Mouse (Mus musculus) MEL (cell line): Measurements from ENCODE around the gene 4930583I09Rik. TPM values are rescaled to one million over a fixed set of nuclear protein-coding genes. Genes with fewer than 3 reads are reported as not detected.

Experiments
- DNase-seq: peaks from one replicate; pipeline ENCODE4 v3.0.0; 2011; ENCODE audit warnings: low read depth, low spot score
- H3K27ac ChIP-seq: 2 replicates; pipeline ENCODE4 v1.5.1; 2012; ENCODE audit warnings: low read depth, mild to moderate bottlenecking, control low read depth, low read length, moderate library complexity; ENCODE audit not compliant: control insufficient read depth
- H3K27me3 ChIP-seq, 2 experiments: fragments of 150-350 bp in 1 of 2; sonication (generic) in 1 of 2; 2 replicates each; pipeline ENCODE4 v1.6.1; 2012; ENCODE audit warnings: low read length in 2 of 2, mild to moderate bottlenecking in 2 of 2, improper control_type of control experiment in 1 of 2, moderate library complexity in 1 of 2; ENCODE audit not compliant: insufficient read depth in 2 of 2, control insufficient read depth in 1 of 2
- H3K36me3 ChIP-seq, 2 experiments: 2 replicates each; pipeline ENCODE4 v1.6.1; 2012 to 2014; ENCODE audit warnings: low read length in 2 of 2, improper control_type of control experiment in 1 of 2, inconsistent platforms in 1 of 2, mild to moderate bottlenecking in 1 of 2; ENCODE audit not compliant: insufficient read depth in 2 of 2, control insufficient read depth in 1 of 2
- H3K4me1 ChIP-seq, 2 experiments: fragments of 150-350 bp in 1 of 2; sonication (generic) in 1 of 2; 2 replicates each; pipeline ENCODE4 v1.6.1; 2012; ENCODE audit warnings: low read length in 2 of 2, improper control_type of control experiment in 1 of 2, mild to moderate bottlenecking in 1 of 2; ENCODE audit not compliant: insufficient read depth in 2 of 2, control insufficient read depth in 1 of 2
- H3K4me3 ChIP-seq, 2 experiments: fragments of 150-350 bp in 1 of 2; sonication (generic) in 1 of 2; 2 replicates each; pipeline ENCODE4 v1.5.1; 2012; ENCODE audit warnings: low read depth in 2 of 2, low read length in 2 of 2, mild to moderate bottlenecking in 2 of 2, moderate library complexity in 2 of 2, control low read depth in 1 of 2, improper control_type of control experiment in 1 of 2; ENCODE audit not compliant: control insufficient read depth in 1 of 2, insufficient read depth in 1 of 2
- H3K79me2 ChIP-seq: 2 replicates; pipeline ENCODE4 v1.6.1; 2012; ENCODE audit warnings: mild to moderate bottlenecking, low read length, moderate library complexity; ENCODE audit not compliant: control insufficient read depth, poor library complexity, insufficient read depth
- H3K9ac ChIP-seq: 2 replicates; pipeline ENCODE4 v1.6.1; 2012; ENCODE audit warnings: low read depth, mild to moderate bottlenecking, control low read depth, low read length, moderate library complexity; ENCODE audit not compliant: control insufficient read depth, poor library complexity, severe bottlenecking
- H3K9me3 ChIP-seq: fragments of 150-350 bp; sonication (generic); replicated peaks from 2 replicates; pipeline ENCODE4 v1.6.1; 2012; ENCODE audit warnings: mild to moderate bottlenecking, low read length, improper control_type of control experiment, moderate library complexity; ENCODE audit not compliant: insufficient read depth
- ETS1 ChIP-seq: IDR thresholded peaks from 2 replicates; pipeline ENCODE4 v1.6.1; 2012; ENCODE audit warnings: low read depth, mild to moderate bottlenecking, inconsistent platforms, low read length, improper control_type of control experiment, moderate library complexity
- GABPA ChIP-seq: IDR thresholded peaks from 2 replicates; pipeline ENCODE4 v1.6.1; 2012; ENCODE audit warnings: low read depth, mild to moderate bottlenecking, inconsistent platforms, low read length, improper control_type of control experiment, moderate library complexity
- GATA1 ChIP-seq: IDR thresholded peaks from 2 replicates; pipeline ENCODE4 v1.6.1; 2011; ENCODE audit warnings: low read depth, low read length, improper control_type of control experiment
- JUND ChIP-seq: IDR thresholded peaks from 2 replicates; pipeline ENCODE4 v1.6.1; 2011; ENCODE audit warnings: low read depth, mild to moderate bottlenecking, improper control_type of control experiment, low read length
- MAX ChIP-seq: IDR thresholded peaks from 2 replicates; pipeline ENCODE4 v1.6.1; 2011; ENCODE audit warnings: low read length, improper control_type of control experiment
- MAZ ChIP-seq: IDR thresholded peaks from 2 replicates; pipeline ENCODE4 v1.6.1; 2012; ENCODE audit warnings: low read depth, mild to moderate bottlenecking, inconsistent platforms, low read length, improper control_type of control experiment
- MEF2A ChIP-seq: IDR thresholded peaks from 2 replicates; pipeline ENCODE4 v1.6.1; 2014; ENCODE audit warnings: low read depth, mild to moderate bottlenecking, inconsistent platforms, low read length, improper control_type of control experiment; ENCODE audit not compliant: poor library complexity, insufficient replicate concordance, severe bottlenecking; ENCODE audit errors: extremely low read depth
- NELFE ChIP-seq: IDR thresholded peaks from 2 replicates; pipeline ENCODE4 v1.6.1; 2011; ENCODE audit warnings: low read depth, low read length, improper control_type of control experiment
- POLR2A ChIP-seq, 2 experiments: IDR thresholded peaks; 2 replicates each; pipeline ENCODE4 v1.6.1; 2011 to 2012; ENCODE audit warnings: low read length in 2 of 2, mild to moderate bottlenecking in 2 of 2, control low read depth in 1 of 2, improper control_type of control experiment in 1 of 2, low read depth in 1 of 2, moderate library complexity in 1 of 2; ENCODE audit not compliant: control insufficient read depth in 1 of 2, insufficient read depth in 1 of 2, poor library complexity in 1 of 2
- POLR2AphosphoS2 ChIP-seq: IDR thresholded peaks from 2 replicates; pipeline ENCODE4 v1.6.1; 2011; ENCODE audit warnings: low read length, improper control_type of control experiment
- RAD21 ChIP-seq: IDR thresholded peaks from 2 replicates; pipeline ENCODE4 v1.6.1; 2011; ENCODE audit warnings: mild to moderate bottlenecking, low read depth, low read length, improper control_type of control experiment
- SIN3A ChIP-seq: IDR thresholded peaks from 2 replicates; pipeline ENCODE4 v1.6.1; 2012; ENCODE audit warnings: low read length, improper control_type of control experiment, inconsistent platforms
- TAL1 ChIP-seq: IDR thresholded peaks from 2 replicates; pipeline ENCODE4 v1.6.1; 2012; ENCODE audit warnings: mild to moderate bottlenecking, inconsistent platforms, low read length, moderate library complexity, mixed read lengths
- TBP ChIP-seq: IDR thresholded peaks from 2 replicates; pipeline ENCODE4 v1.8.0; 2011; ENCODE audit warnings: low read depth, low read length, improper control_type of control experiment
- TCF12 ChIP-seq: IDR thresholded peaks from 2 replicates; pipeline ENCODE4 v1.6.1; 2014; ENCODE audit warnings: low read depth, mild to moderate bottlenecking, inconsistent platforms, low read length, improper control_type of control experiment, moderate library complexity
- USF1 ChIP-seq: IDR thresholded peaks from 2 replicates; pipeline ENCODE4 v1.6.1; 2014; ENCODE audit warnings: low read depth, mild to moderate bottlenecking, inconsistent platforms, low read length, improper control_type of control experiment, moderate library complexity
- polyA plus RNA-seq, 2 experiments: library from polyadenylated mRNA; stranded (reverse) in 1 of 2; unstranded in 1 of 2; fragments of >175 nt in 1 of 2; fragments of >200 nt in 1 of 2; gene quantifications; 2 replicates each; pipeline versions ENCODE4 v1.2.1 to v1.2.4; 2012; ENCODE audit warnings: low replicate concordance in 2 of 2, low read depth in 1 of 2; ENCODE audit not compliant: insufficient read length in 2 of 2, insufficient read depth in 1 of 2, missing spikeins in 1 of 2
- total RNA-seq: library from RNA; depleted of rRNA; stranded (reverse); fragments of 300-350 nt; gene quantifications from 2 replicates; pipeline ENCODE4 v1.2.3, GENCODE M21; 2012

The 4930583I09Rik gene
- total and polyA plus RNA-seq, 3 experiments: not detected

DNA sequence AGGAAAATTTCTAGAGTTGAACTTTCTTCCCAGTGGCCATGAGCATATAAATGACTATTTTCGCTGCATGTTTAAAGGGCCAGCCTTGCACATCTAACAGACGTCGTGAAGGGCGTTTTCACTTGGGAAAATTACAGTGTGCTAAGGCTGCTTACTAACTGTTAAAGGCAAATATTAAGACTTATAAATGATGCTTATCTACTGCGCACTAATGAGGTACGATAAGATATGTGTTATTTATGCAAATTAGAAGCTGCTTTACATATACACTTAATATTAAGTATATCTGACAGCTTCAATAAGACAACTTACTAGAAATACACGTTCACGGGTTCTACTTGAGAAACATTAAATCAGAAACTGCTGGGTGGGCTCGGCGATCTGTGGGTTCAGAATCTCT is 481 bp upstream of the 4930583I09Rik start:
- TF ChIP-seq TBP (no peak), GATA1 (no peak), GABPA (no peak)

GRCm38 (mm10) chr17:64833906-64834490 is 1.9 kb downstream of the 4930583I09Rik start:
- H3K79me2 ChIP-seq: no peaks in the 10 kb centered on the region
- no peaks in the 10 kb centered on the region for H3K4me1 ChIP-seq
- no peaks in the 10 kb centered on the region for H3K36me3 ChIP-seq

More for the DNA sequence above, 481 bp upstream of the 4930583I09Rik start:
- H3K9ac ChIP-seq: no peak overlapping the region
- H3K9me3 ChIP-seq: no peaks in the 10 kb centered on the region
- H3K36me3 ChIP-seq: no peaks in the 10 kb centered on the region
- no peak overlapping the region for H3K27ac ChIP-seq
- no peak overlapping the region for H3K4me3 ChIP-seq
- H3K27me3 ChIP-seq: peaks cover 0 to 1% of the 10 kb centered on the region in 2 experiments; a peak in 1 of 4 replicates
- no peak for DNase-seq
- H3K4me1 ChIP-seq: no peaks in the 10 kb centered on the region
- no peaks in the 10 kb centered on the region for H3K79me2 ChIP-seq

DNA sequence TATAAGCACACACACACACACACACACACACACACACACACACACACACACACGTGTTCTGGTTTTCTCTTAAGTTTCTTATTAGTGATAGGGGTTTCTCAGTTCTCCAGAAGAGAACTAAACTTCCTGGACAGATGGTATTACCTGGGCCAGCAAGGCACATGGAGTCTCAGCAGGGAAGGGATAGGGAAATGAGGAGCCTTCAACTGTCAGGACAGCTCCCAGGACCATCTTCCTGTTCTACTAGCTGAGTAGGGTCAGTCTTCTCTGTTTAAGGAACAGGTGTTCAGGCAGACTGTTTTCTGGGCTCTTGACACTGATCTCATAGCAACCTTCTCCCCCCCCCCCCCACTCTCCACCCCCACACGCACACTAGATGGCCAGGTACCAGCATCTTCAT is 2.8 kb downstream of the 4930583I09Rik start:
- Histone ChIP-seq H3K36me3 (no peaks in the 10 kb centered on the region), H3K79me2 (no peaks in the 10 kb centered on the region), H3K27me3 (peaks cover 0 to 2% of the 10 kb centered on the region in 2 experiments; a peak in 2 of 4 replicates), H3K9me3 (no peaks in the 10 kb centered on the region), H3K4me3 (no peak overlapping the region), H3K27ac (no peak overlapping the region), H3K9ac (no peak overlapping the region), H3K4me1 (no peaks in the 10 kb centered on the region)
- TF ChIP-seq TCF12 (no peak), TAL1 (no peak), JUND (no peak), MAX (no peak), ETS1 (no peak)
- no peak for DNase-seq

More at GRCm38 (mm10) chr17:64833906-64834490, 1.9 kb downstream of the 4930583I09Rik start:
- Histone ChIP-seq H3K4me3 (no peak overlapping the region), H3K27ac (no peak overlapping the region), H3K27me3 (no peaks in the 10 kb centered on the region; a peak in 1 of 4 replicates), H3K9me3 (no peaks in the 10 kb centered on the region), H3K9ac (no peak overlapping the region)
- DNase-seq: no peak
- TF ChIP-seq POLR2A (IDR thresholded peaks at IDR 0.05; ENCODE audit: control insufficient read depth in 1 of 2, insufficient read depth in 1 of 2, low read depth in 1 of 2, low read length in 2 of 2, poor library complexity in 1 of 2) (no peak), RAD21 (no peak), USF1 (no peak), SIN3A (no peak), MAZ (no peak), MEF2A (no peak), GABPA (no peak), GATA1 (no peak), POLR2AphosphoS2 (no peak), TCF12 (no peak), NELFE (no peak)
